Mouse (Mus musculus): ENCODE results near the gene Vmn1r215. TPM values are rescaled to one million over a fixed set of nuclear protein-coding genes. Genes with fewer than 3 reads are reported as not detected.

Gene Vmn1r215
- not detected for polyA plus RNA-seq (2015; fragmentation: Illumina TruSeq; extraction: RNeasy Lipid Tissue Mini Kit (QIAGEN cat#74804); ENCODE audit: insufficient read depth, low replicate concordance)

GRCm38 (mm10) chr13:23067725-23068124 is at the start of gene Vmn1r215:
Gene Vmn1r215 (plus strand): TSS chr13:23068025.

GRCm38 (mm10) chr13:23030118-23030517 is 37.7 kb upstream of the Vmn1r215 start, which contains the start of gene Vmn1r214:
Gene Vmn1r214 (plus strand): TSS chr13:23030418.

GRCm38 (mm10) chr13:23118126-23118525 is 50.3 kb downstream of the Vmn1r215 start, which contains the start of gene Vmn1r217:
Gene Vmn1r217 (minus strand): TSS chr13:23118226.

Other genes with a start within 250 kb of the Vmn1r215 start
- not detected for gene Vmn1r210, start 236.7 kb upstream of the Vmn1r215 start, polyA plus RNA-seq (2015; fragmentation: Illumina TruSeq; extraction: RNeasy Lipid Tissue Mini Kit (QIAGEN cat#74804); ENCODE audit: insufficient read depth, low replicate concordance)
- not detected for gene Vmn1r211, start 210.5 kb upstream of the Vmn1r215 start, polyA plus RNA-seq (2015; fragmentation: Illumina TruSeq; extraction: RNeasy Lipid Tissue Mini Kit (QIAGEN cat#74804); ENCODE audit: insufficient read depth, low replicate concordance)
- gene Vmn1r212, start 183.8 kb upstream of the Vmn1r215 start, polyA plus RNA-seq (2015; fragmentation: Illumina TruSeq; extraction: RNeasy Lipid Tissue Mini Kit (QIAGEN cat#74804); ENCODE audit: insufficient read depth, low replicate concordance) = not detected
- gene Vmn1r213, start 60.4 kb upstream of the Vmn1r215 start, polyA plus RNA-seq (2015; fragmentation: Illumina TruSeq; extraction: RNeasy Lipid Tissue Mini Kit (QIAGEN cat#74804); ENCODE audit: insufficient read depth, low replicate concordance) = not detected
- not detected for gene Vmn1r214, start 37.6 kb upstream of the Vmn1r215 start, polyA plus RNA-seq (2015; fragmentation: Illumina TruSeq; extraction: RNeasy Lipid Tissue Mini Kit (QIAGEN cat#74804); ENCODE audit: insufficient read depth, low replicate concordance)
- gene Vmn1r217, start 50.2 kb downstream of the Vmn1r215 start, polyA plus RNA-seq (2015; fragmentation: Illumina TruSeq; extraction: RNeasy Lipid Tissue Mini Kit (QIAGEN cat#74804); ENCODE audit: insufficient read depth, low replicate concordance) = not detected
- gene Vmn1r218, start 65.1 kb downstream of the Vmn1r215 start, polyA plus RNA-seq (2015; fragmentation: Illumina TruSeq; extraction: RNeasy Lipid Tissue Mini Kit (QIAGEN cat#74804); ENCODE audit: insufficient read depth, low replicate concordance) = not detected
- not detected for gene Vmn1r219, start 91.3 kb downstream of the Vmn1r215 start, polyA plus RNA-seq (2015; fragmentation: Illumina TruSeq; extraction: RNeasy Lipid Tissue Mini Kit (QIAGEN cat#74804); ENCODE audit: insufficient read depth, low replicate concordance)
- not detected for gene Vmn1r220, start 120.0 kb downstream of the Vmn1r215 start, polyA plus RNA-seq (2015; fragmentation: Illumina TruSeq; extraction: RNeasy Lipid Tissue Mini Kit (QIAGEN cat#74804); ENCODE audit: insufficient read depth, low replicate concordance)
- not detected for gene Vmn1r221, start 146.1 kb downstream of the Vmn1r215 start, polyA plus RNA-seq (2015; fragmentation: Illumina TruSeq; extraction: RNeasy Lipid Tissue Mini Kit (QIAGEN cat#74804); ENCODE audit: insufficient read depth, low replicate concordance)
- not detected for gene Vmn1r222, start 167.9 kb downstream of the Vmn1r215 start, polyA plus RNA-seq (2015; fragmentation: Illumina TruSeq; extraction: RNeasy Lipid Tissue Mini Kit (QIAGEN cat#74804); ENCODE audit: insufficient read depth, low replicate concordance)
- gene Vmn1r223, start 179.1 kb downstream of the Vmn1r215 start, polyA plus RNA-seq (2015; fragmentation: Illumina TruSeq; extraction: RNeasy Lipid Tissue Mini Kit (QIAGEN cat#74804); ENCODE audit: insufficient read depth, low replicate concordance) = not detected

All from spleen, adult 10 weeks (tissue).